Mouse (Mus musculus): ENCODE results near the gene Ttc37. TPM values are rescaled to one million over a fixed set of nuclear protein-coding genes. Genes with fewer than 3 reads are reported as not detected.

Ttc37 gene
- 9.9 and 11.5 TPM in 2 replicates for polyA plus RNA-seq (2014; fragmentation: Nextera tagmentation; extraction: Ambion mirVana)

DNA sequence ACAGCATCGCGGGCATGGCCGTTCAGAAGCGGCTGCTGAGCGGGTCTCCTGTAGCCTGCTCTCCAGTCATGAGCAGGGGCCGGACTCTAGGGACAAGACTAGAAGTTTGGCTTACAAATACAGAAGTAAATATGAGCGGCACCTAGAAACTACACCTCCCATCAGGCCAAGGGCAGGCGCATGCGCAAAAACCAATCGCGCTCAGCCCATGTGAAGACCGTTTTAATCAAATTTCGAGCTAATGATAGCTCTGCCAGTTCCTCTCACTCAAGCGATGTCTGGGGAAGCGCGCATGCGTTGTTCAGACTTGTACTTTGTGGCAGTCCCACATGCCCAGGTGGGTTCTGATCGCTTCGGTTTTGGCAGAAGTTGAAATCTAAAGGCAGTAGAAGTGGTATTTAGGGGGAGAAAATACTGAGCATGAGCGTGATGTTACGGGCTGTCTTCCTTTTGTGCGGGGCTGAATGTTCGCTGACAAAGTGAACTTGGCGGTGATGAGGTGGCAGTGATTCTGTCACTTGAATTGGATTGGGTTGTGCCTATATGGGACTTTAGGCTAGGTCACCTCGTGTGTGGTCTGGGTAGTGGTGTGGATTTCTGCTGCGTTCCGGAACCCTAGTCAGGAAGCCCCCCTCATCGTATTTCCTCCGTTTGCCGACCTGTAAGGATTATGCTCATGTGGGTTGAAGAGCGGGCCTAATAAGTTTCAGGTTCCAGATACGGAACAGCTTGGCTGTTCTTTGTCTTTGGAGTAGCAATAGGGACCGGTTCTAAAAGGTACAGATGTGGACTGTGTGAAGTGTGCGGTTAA is at the start of gene Ttc37, which contains the start of gene Arsk:
TSS of gene Ttc37 (plus strand) at position 242 of the 811 bp plus-strand sequence.
TSS of gene Arsk (minus strand) at position 168 of the 811 bp plus-strand sequence.
- peak within 1 kb of the TSS; percentile 67 to 90 for H3K4me3 ChIP-seq (ENCODE audit: control insufficient read depth in 1 of 2, insufficient read depth in 1 of 2, low read depth in 1 of 2, low read length in 2 of 2)
- peak; percentile 95 for ATAC-seq (ENCODE audit: insufficient number of reproducible peaks, insufficient read depth, low FRiP score, low read depth)
- H3K27me3 ChIP-seq (ENCODE audit: control insufficient read depth, insufficient read depth, low read length) = no peaks in the 10 kb centered on the region
- peak within 1 kb of the TSS; percentile 82 for H3K9ac ChIP-seq (ENCODE audit: low read length)
- H3K9me3 ChIP-seq (ENCODE audit: control insufficient read depth, low read length) = no peaks in the 10 kb centered on the region
- no peaks in the 10 kb centered on the region; a peak in 1 of 4 replicates for H3K4me1 ChIP-seq (ENCODE audit: control insufficient read depth in 2 of 2, insufficient read depth in 2 of 2, low read length in 2 of 2)
- H3K36me3 ChIP-seq (ENCODE audit: control insufficient read depth, insufficient read depth, low read length) = 0 out of 2 replicates have a peak, but pooled peaks cover 12% of the 10 kb centered on the region
- peak within 1 kb of the TSS; percentile 63 to 82 for H3K27ac ChIP-seq (replicated peaks in 1 of 2; ENCODE audit: control insufficient read depth in 1 of 2, insufficient read depth in 1 of 2, low read depth in 2 of 2, low read length in 2 of 2)
- peak within 1 kb of the TSS; percentile 77 for H3K4me2 ChIP-seq (ENCODE audit: low read length)
- WGBS = under 1% methylated on average over 34 of the region's 34 CpGs

DNA sequence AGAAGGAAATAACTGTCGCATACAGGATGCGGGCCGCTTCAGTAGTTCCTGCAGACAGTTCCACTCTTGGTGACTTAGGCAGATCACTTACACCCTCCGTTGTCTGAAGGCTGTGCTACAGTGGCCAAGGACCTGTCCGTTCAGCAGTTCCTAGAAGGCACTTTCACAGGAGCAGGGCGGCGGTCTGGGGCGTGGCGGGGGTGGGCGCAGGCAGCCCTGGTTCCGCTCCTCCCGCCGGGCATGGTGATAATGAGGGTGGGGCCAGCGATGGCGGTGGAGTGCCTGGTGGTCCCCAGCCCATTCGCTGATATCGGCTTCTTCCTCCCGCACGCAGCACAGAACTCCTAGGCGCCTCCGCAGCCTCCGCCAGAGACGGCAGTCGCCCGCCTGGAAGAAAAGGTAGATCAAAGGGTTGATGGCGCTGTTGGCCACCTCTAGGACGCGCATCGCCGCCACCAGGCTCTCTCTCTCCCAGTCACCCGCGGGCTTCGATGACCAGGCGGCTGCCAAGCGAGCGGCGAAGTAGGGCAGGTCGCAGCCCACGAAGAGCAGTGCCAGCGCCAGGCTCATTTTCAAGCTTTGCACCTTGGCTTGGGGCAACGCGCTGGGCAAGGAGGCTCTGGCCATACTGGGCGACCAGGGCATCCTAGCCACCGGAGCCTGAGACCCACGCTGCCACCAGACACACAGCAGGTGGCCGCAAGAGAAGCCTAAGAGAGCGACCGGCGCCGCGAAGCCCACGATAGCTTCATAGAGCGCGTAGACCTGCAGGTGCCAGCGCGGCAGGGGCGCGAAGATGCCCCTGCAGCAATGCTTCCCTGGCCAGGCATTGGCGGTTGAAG is 42.9 kb upstream of the Ttc37 start:
- WGBS = under 1% methylated on average over 58 of the region's 59 CpGs
- peaks cover 47% of the 10 kb centered on the region for H3K27me3 ChIP-seq (ENCODE audit: control insufficient read depth, insufficient read depth, low read length)
- peak overlapping the region; percentile 57 for H3K9ac ChIP-seq (ENCODE audit: low read length)
- no peaks in the 10 kb centered on the region for H3K36me3 ChIP-seq (ENCODE audit: control insufficient read depth, insufficient read depth, low read length)
- H3K9me3 ChIP-seq (ENCODE audit: control insufficient read depth, low read length) = 0 out of 2 replicates have a peak, but pooled peaks cover 7% of the 10 kb centered on the region
- peak overlapping the region; percentile 39 to 54 for H3K4me3 ChIP-seq (ENCODE audit: control insufficient read depth in 1 of 2, insufficient read depth in 1 of 2, low read depth in 1 of 2, low read length in 2 of 2)
- no peak overlapping the region for H3K27ac ChIP-seq (replicated peaks in 1 of 2; ENCODE audit: control insufficient read depth in 1 of 2, insufficient read depth in 1 of 2, low read depth in 2 of 2, low read length in 2 of 2)
- peak; percentile 45; the same call in 1 of the 2 replicates for ATAC-seq (ENCODE audit: insufficient number of reproducible peaks, insufficient read depth, low FRiP score, low read depth)
- peaks cover 5 to 14% of the 10 kb centered on the region in 2 experiments; a peak in 3 of 4 replicates for H3K4me1 ChIP-seq (ENCODE audit: control insufficient read depth in 2 of 2, insufficient read depth in 2 of 2, low read length in 2 of 2)
- H3K4me2 ChIP-seq (ENCODE audit: low read length) = peak overlapping the region; percentile 98

DNA sequence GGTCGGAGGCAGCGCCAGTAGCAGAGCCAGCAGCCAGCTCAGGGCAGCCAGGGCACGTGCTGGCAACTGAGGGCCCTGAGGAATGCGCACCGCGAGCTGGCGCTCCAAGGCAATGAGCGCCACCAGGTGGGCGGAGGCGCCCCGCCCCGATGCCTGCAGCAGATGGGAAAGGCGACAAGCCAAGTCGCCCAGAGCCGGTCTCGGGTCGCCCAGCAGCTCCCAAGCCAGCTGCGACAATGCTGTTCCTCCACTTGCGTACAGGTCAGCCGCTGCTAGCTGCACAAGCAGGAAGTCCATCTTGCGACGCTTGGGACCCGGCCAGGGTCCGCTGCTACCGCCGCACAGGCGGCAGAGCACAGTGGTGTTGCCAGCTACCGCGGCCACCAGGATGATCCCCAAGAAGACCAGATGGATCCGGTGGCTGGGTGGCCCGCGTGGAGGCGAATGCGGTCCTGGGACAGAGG is 42.2 kb upstream of the Ttc37 start:
- Histone ChIP-seq H3K4me2 (ENCODE audit: low read length) (peak overlapping the region; percentile 98), H3K36me3 (ENCODE audit: control insufficient read depth, insufficient read depth, low read length) (no peaks in the 10 kb centered on the region), H3K27ac (replicated peaks in 1 of 2; ENCODE audit: control insufficient read depth in 1 of 2, insufficient read depth in 1 of 2, low read depth in 2 of 2, low read length in 2 of 2) (no peak overlapping the region), H3K9ac (ENCODE audit: low read length) (peak overlapping the region; percentile 57; the same call in 1 of the 2 replicates), H3K4me1 (ENCODE audit: control insufficient read depth in 2 of 2, insufficient read depth in 2 of 2, low read length in 2 of 2) (peaks cover 5 to 14% of the 10 kb centered on the region in 2 experiments; a peak in 3 of 4 replicates), H3K9me3 (ENCODE audit: control insufficient read depth, low read length) (0 out of 2 replicates have a peak, but pooled peaks cover 7% of the 10 kb centered on the region), H3K27me3 (ENCODE audit: control insufficient read depth, insufficient read depth, low read length) (peaks cover 47% of the 10 kb centered on the region), H3K4me3 (ENCODE audit: control insufficient read depth in 1 of 2, insufficient read depth in 1 of 2, low read depth in 1 of 2, low read length in 2 of 2) (peak overlapping the region; percentile 39 to 54)
- WGBS = under 1% methylated on average over 34 of the region's 34 CpGs
- peak; percentile 72 for ATAC-seq (ENCODE audit: insufficient number of reproducible peaks, insufficient read depth, low FRiP score, low read depth)

DNA sequence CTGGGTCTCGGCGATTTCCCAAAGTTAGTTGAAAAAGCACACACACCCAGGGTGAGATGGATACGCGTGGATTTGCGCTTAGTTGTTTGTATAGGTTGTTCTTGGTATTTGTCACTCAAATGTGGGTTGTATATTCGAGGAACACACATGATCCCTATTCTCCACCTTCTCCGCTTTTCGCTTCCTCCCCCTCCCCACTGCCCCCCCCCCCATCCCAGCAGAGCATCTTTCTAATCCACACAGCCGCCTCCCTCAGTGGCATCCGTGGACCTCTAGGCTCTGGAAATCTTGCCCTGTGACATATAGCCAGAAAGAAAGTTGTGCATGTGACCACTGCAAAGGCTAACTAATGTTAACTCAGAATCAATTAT is 41.7 kb upstream of the Ttc37 start, which contains the start of gene Gpr150:
TSS of gene Gpr150 (minus strand) at position 101 of the 371 bp plus-strand sequence.
- Histone ChIP-seq H3K9ac (ENCODE audit: low read length) (peak within 1 kb of the TSS; percentile 57), H3K9me3 (ENCODE audit: control insufficient read depth, low read length) (0 out of 2 replicates have a peak, but pooled peaks cover 7% of the 10 kb centered on the region), H3K4me3 (ENCODE audit: control insufficient read depth in 1 of 2, insufficient read depth in 1 of 2, low read depth in 1 of 2, low read length in 2 of 2) (peak within 1 kb of the TSS; percentile 39 to 54), H3K36me3 (ENCODE audit: control insufficient read depth, insufficient read depth, low read length) (no peaks in the 10 kb centered on the region), H3K4me2 (ENCODE audit: low read length) (peak within 1 kb of the TSS; percentile 98), H3K27ac (replicated peaks in 1 of 2; ENCODE audit: control insufficient read depth in 1 of 2, insufficient read depth in 1 of 2, low read depth in 2 of 2, low read length in 2 of 2) (no peak within 1 kb of the TSS), H3K4me1 (ENCODE audit: control insufficient read depth in 2 of 2, insufficient read depth in 2 of 2, low read length in 2 of 2) (peaks cover 5 to 14% of the 10 kb centered on the region in 2 experiments; a peak in 3 of 4 replicates), H3K27me3 (ENCODE audit: control insufficient read depth, insufficient read depth, low read length) (peaks cover 47% of the 10 kb centered on the region)
- 18% methylated on average over 10 of the region's 10 CpGs for WGBS
- no peak for ATAC-seq (ENCODE audit: insufficient number of reproducible peaks, insufficient read depth, low FRiP score, low read depth)

DNA sequence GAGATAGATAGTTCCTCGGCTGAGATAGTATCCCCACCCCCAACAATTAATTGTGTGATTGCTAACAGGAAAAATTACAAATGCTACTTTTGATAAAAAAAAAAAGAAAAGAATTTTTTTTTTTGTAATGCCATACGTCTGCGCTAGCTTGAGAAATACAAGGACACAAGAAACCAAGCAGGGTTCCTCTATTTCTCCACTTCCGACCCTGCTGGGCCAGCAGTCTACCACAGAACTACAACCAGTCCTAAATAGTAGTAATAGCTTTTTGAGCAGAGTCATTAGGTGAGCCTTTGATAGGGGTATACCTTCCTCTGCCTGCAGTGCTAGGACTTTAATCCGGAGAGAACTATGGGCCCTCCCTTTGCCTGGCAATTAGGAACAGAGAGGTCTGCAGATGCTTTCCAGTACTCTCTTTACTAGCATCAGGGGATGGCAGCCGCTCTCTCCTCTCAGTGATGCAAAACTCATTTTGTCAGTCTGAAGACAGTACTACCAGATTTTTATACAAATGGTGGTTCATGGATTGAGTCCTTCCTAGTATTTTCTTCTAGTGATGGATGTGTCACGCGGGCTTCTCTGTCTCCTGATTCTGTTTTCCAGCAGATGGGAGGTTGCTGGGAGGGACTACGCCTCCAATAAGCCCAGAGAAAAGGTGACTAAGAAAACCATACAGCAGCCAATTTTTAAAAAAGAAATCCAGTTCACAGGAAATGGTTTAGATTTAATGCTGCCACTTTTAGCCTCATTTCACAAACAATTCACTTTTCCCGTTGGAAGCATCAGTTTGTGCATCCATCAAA is 41.1 kb upstream of the Ttc37 start:
- H3K9me3 ChIP-seq (ENCODE audit: control insufficient read depth, low read length) = 0 out of 2 replicates have a peak, but pooled peaks cover 7% of the 10 kb centered on the region
- peaks cover 47% of the 10 kb centered on the region for H3K27me3 ChIP-seq (ENCODE audit: control insufficient read depth, insufficient read depth, low read length)
- no peak overlapping the region for H3K4me3 ChIP-seq (ENCODE audit: control insufficient read depth in 1 of 2, insufficient read depth in 1 of 2, low read depth in 1 of 2, low read length in 2 of 2)
- ATAC-seq (ENCODE audit: insufficient number of reproducible peaks, insufficient read depth, low FRiP score, low read depth) = no peak
- 70% methylated on average over 10 of the region's 10 CpGs for WGBS
- no peak overlapping the region for H3K9ac ChIP-seq (ENCODE audit: low read length)
- no peaks in the 10 kb centered on the region for H3K36me3 ChIP-seq (ENCODE audit: control insufficient read depth, insufficient read depth, low read length)
- no peak overlapping the region; the same call in 1 of the 2 replicates for H3K4me2 ChIP-seq (ENCODE audit: low read length)
- H3K4me1 ChIP-seq (ENCODE audit: control insufficient read depth in 2 of 2, insufficient read depth in 2 of 2, low read length in 2 of 2) = peaks cover 5 to 14% of the 10 kb centered on the region in 2 experiments; a peak in 3 of 4 replicates
- H3K27ac ChIP-seq (replicated peaks in 1 of 2; ENCODE audit: control insufficient read depth in 1 of 2, insufficient read depth in 1 of 2, low read depth in 2 of 2, low read length in 2 of 2) = no peak overlapping the region

DNA sequence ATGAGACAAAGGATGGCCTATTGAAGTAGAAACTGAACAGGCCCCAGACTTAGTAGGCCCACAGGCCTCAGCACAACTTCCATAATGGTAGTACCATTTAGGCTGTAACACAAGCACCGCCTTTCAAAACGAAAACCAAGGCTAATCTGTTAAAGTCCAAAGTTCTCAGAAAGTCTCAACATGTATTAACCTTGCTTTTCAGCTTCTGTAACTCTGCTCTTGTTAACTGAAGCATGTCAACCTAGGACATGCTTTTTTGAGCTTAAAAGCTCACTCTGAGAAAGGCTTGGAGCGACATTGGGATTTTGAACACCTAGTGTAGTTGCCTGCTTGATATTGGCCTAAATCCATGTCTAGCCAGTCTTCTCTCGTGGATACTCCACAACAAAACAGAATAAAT is 38.9 kb upstream of the Ttc37 start:
- H3K4me3 ChIP-seq (ENCODE audit: control insufficient read depth in 1 of 2, insufficient read depth in 1 of 2, low read depth in 1 of 2, low read length in 2 of 2) = no peak overlapping the region
- no peak overlapping the region for H3K27ac ChIP-seq (replicated peaks in 1 of 2; ENCODE audit: control insufficient read depth in 1 of 2, insufficient read depth in 1 of 2, low read depth in 2 of 2, low read length in 2 of 2)
- H3K27me3 ChIP-seq (ENCODE audit: control insufficient read depth, insufficient read depth, low read length) = peaks cover 35% of the 10 kb centered on the region
- no peak overlapping the region for H3K9ac ChIP-seq (ENCODE audit: low read length)
- 93% methylated on average over 4 of the region's 4 CpGs for WGBS
- no peaks in the 10 kb centered on the region for H3K36me3 ChIP-seq (ENCODE audit: control insufficient read depth, insufficient read depth, low read length)
- H3K4me1 ChIP-seq (ENCODE audit: control insufficient read depth in 2 of 2, insufficient read depth in 2 of 2, low read length in 2 of 2) = peaks cover 5 to 14% of the 10 kb centered on the region in 2 experiments; a peak in 3 of 4 replicates
- 0 out of 2 replicates have a peak, but pooled peaks cover under 1% of the 10 kb centered on the region for H3K9me3 ChIP-seq (ENCODE audit: control insufficient read depth, low read length)
- H3K4me2 ChIP-seq (ENCODE audit: low read length) = no peak overlapping the region
- no peak for ATAC-seq (ENCODE audit: insufficient number of reproducible peaks, insufficient read depth, low FRiP score, low read depth)

All from heart, embryonic 14.5 days (tissue).